Mouse (Mus musculus): Measurements from ENCODE around the gene Sgsm3. TPM values are rescaled to one million over a fixed set of nuclear protein-coding genes. Genes with fewer than 3 reads are reported as not detected.

Gene Sgsm3
- total and polyA plus RNA-seq, 2 experiments from 2014 or later = 60.6 to 91.4 TPM

DNA sequence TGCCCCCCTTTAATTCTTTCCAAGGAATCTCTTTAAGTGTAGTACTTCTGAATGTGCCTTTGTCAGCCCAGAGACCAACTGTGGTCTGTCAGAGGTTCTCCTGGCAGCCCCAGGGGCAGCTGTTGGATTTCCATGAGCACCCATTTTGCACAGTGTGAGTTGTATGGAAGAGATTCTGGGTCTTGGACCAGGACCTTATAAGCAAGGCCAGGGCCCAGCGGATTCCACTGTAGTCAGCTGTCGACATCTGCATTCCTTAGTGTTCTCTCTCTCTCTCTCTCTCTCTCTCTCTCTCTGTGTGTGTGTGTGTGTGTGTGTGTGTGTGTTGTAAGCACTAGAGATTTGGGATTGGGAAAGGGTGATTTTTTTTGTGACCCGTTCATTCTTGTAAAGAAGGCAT is 40.9 kb upstream of the Sgsm3 start:
- H3K9me3 ChIP-seq (ENCODE audit: low read length) = no peaks in the 10 kb centered on the region
- H3K4me1 ChIP-seq (ENCODE audit: insufficient read depth, low read length) = no peaks in the 10 kb centered on the region
- no peak for DNase-seq (ENCODE audit: low spot score)
- H3K27me3 ChIP-seq (ENCODE audit: insufficient read depth, low read length) = no peaks in the 10 kb centered on the region
- H3K36me3 ChIP-seq (ENCODE audit: insufficient read depth, low read length) = peaks cover 13% of the 10 kb centered on the region
- TF ChIP-seq CTCF (IDR thresholded peaks at IDR 0.05; ENCODE audit: low read depth) = no peak
- WGBS = 83% methylated on average over 3 of the region's 3 CpGs
- H3K4me2 ChIP-seq (ENCODE audit: low read depth, low read length) = no peak overlapping the region
- H3K27ac ChIP-seq = no peak overlapping the region
- ATAC-seq = no peak
- no peak overlapping the region for H3K4me3 ChIP-seq (ENCODE audit: low read length)
- H3K9ac ChIP-seq (replicated peaks; ENCODE audit: low read length) = no peak overlapping the region

DNA sequence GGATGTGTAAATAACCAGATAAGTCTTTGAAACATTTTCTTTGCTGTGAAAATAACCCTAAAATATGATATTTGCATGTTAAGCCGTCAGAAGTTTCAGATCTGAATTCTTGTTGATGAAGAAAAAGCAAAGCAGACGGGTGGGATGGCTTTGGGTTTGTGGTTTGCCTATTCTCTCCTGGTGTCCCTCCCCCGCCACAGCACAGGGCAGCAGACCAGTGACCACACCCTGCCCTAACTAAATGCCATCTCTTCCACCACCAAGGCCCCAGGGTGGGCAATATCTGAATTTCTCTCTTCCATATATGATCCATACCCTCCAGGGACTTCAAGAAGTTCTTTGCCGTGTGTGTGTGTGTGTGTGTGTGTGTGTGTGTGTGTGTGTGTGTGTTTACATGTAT is 39.0 kb upstream of the Sgsm3 start:
- no peaks in the 10 kb centered on the region for H3K9me3 ChIP-seq (ENCODE audit: low read length)
- no peak overlapping the region for H3K9ac ChIP-seq (replicated peaks; ENCODE audit: low read length)
- no peak for TF ChIP-seq CTCF (IDR thresholded peaks at IDR 0.05; ENCODE audit: low read depth)
- H3K27me3 ChIP-seq (ENCODE audit: insufficient read depth, low read length) = no peaks in the 10 kb centered on the region
- peaks cover 8% of the 10 kb centered on the region for H3K36me3 ChIP-seq (ENCODE audit: insufficient read depth, low read length)
- H3K4me2 ChIP-seq (ENCODE audit: low read depth, low read length) = no peak overlapping the region
- H3K4me3 ChIP-seq (ENCODE audit: low read length) = no peak overlapping the region
- H3K4me1 ChIP-seq (ENCODE audit: insufficient read depth, low read length) = no peaks in the 10 kb centered on the region
- ATAC-seq (no peak), DNase-seq (ENCODE audit: low spot score) (no peak)
- H3K27ac ChIP-seq = no peak overlapping the region
- 92% methylated on average over 4 of the region's 4 CpGs for WGBS

DNA sequence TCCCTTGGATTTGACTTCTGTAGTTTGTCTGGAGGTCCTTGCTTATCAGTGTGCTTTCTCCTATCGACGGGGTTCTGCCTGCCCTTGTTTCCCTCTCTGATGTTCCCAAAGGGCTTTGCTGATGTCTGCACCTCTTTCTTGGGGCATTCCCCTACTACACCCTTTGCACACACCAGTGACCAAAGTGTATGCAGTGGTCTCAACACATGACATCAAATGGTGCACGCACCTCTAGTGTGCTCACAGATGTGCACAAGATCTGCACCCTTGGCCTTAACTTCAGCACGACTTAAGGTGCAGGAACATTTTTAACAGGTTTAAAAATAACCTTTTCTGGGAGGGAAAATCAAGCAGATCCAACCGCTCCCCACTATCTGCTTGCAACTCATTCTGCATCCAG is 38.2 kb upstream of the Sgsm3 start:
- no peaks in the 10 kb centered on the region for H3K9me3 ChIP-seq (ENCODE audit: low read length)
- DNase-seq (ENCODE audit: low spot score) = no peak
- no peak overlapping the region for H3K27ac ChIP-seq
- no peaks in the 10 kb centered on the region for H3K27me3 ChIP-seq (ENCODE audit: insufficient read depth, low read length)
- H3K4me1 ChIP-seq (ENCODE audit: insufficient read depth, low read length) = no peaks in the 10 kb centered on the region
- no peak for TF ChIP-seq CTCF (IDR thresholded peaks at IDR 0.05; ENCODE audit: low read depth)
- 71% methylated on average over 5 of the region's 5 CpGs for WGBS
- no peak overlapping the region for H3K4me3 ChIP-seq (ENCODE audit: low read length)
- no peak overlapping the region for H3K4me2 ChIP-seq (ENCODE audit: low read depth, low read length)
- H3K36me3 ChIP-seq (ENCODE audit: insufficient read depth, low read length) = peaks cover 1% of the 10 kb centered on the region; the same call in 1 of the 2 replicates
- no peak overlapping the region for H3K9ac ChIP-seq (replicated peaks; ENCODE audit: low read length)
- no peak for ATAC-seq

GRCm38 (mm10) chr15:80941468-80942040 is 36.0 kb upstream of the Sgsm3 start:
- no peak for DNase-seq (ENCODE audit: low spot score)
- no peak for ATAC-seq
- Histone ChIP-seq H3K4me3 (ENCODE audit: low read length) (no peak overlapping the region), H3K9ac (replicated peaks; ENCODE audit: low read length) (no peak overlapping the region), H3K27ac (no peak overlapping the region), H3K36me3 (ENCODE audit: insufficient read depth, low read length) (no peaks in the 10 kb centered on the region), H3K4me2 (ENCODE audit: low read depth, low read length) (no peak overlapping the region), H3K27me3 (ENCODE audit: insufficient read depth, low read length) (no peaks in the 10 kb centered on the region), H3K9me3 (ENCODE audit: low read length) (no peaks in the 10 kb centered on the region), H3K4me1 (ENCODE audit: insufficient read depth, low read length) (no peaks in the 10 kb centered on the region)
- WGBS = 76% methylated on average over 6 of the region's 6 CpGs
- TF ChIP-seq CTCF (IDR thresholded peaks at IDR 0.05; ENCODE audit: low read depth) = no peak

DNA sequence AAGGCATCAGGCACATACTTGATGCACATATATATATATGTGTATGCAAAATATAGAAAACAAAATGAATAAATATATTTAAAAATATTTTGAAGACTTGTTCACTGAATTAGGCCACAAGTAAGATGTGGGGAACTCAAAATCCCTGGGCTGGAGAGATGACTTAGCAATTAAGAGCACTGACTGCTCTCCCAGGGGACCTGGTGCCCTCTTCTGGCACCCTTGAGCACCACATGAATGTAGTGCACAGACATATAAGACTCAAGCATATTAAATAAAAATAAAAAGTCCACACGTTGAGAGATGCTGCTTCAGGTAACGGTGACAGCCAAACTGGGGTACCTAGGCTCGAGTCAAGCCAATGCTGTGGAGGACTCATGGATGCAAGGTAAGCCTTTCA is 31.7 kb upstream of the Sgsm3 start:
- Histone ChIP-seq H3K36me3 (ENCODE audit: insufficient read depth, low read length) (no peaks in the 10 kb centered on the region), H3K4me1 (ENCODE audit: insufficient read depth, low read length) (peaks cover 5% of the 10 kb centered on the region), H3K27ac (no peak overlapping the region), H3K4me2 (ENCODE audit: low read depth, low read length) (no peak overlapping the region), H3K27me3 (ENCODE audit: insufficient read depth, low read length) (no peaks in the 10 kb centered on the region), H3K9ac (replicated peaks; ENCODE audit: low read length) (no peak overlapping the region), H3K9me3 (ENCODE audit: low read length) (no peaks in the 10 kb centered on the region), H3K4me3 (ENCODE audit: low read length) (no peak overlapping the region)
- ATAC-seq = no peak
- peak; percentile 46 for TF ChIP-seq CTCF (IDR thresholded peaks at IDR 0.05; ENCODE audit: low read depth)
- peak; percentile 65 for DNase-seq (ENCODE audit: low spot score)
- 64% methylated on average over 3 of the region's 3 CpGs for WGBS

DNA sequence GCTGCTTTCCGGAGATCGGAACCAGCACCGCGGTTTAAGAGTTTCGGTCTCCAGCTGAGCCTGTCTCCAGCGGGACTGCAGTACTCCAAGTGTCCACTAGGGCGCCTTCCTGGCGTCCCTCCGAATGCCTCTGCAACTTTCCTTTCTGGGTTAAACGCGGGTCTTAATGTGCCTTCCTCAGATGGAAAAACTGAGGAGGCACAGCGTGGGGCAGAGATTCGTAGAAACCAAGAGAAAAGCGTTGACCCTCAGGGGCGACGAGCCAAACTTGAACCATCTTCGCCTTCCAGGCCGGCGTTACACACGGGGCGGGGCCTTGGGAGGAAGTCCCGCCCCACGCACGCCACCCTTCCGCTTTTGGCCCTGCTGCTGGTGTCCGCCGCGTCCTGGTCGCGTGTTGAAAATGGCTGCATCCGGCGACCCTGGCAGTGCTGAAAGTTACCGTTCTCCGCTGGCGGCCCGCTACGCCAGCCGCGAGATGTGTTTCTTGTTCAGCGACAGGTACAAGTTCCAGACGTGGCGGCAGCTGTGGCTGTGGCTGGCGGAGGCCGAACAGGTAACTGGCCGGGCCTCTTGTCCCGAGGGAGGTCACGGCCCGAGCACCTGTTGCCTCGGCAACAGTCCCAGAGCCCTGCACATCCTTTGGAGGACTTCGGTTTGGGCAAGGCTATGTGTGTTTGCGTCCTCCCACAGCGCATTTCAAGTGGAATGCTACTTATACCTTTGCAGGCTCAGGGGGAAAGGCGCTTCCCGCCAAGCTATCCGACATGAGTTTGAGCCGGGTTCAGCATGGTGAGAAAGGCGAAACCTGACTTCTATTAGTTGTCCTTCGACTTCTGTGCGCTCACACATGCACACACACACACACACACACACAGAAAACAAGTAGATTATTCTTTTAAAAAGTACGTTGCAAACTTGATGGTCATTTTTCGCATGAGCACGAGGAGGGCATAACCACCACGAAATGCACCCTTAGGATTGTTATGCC is 29.1 kb upstream of the Sgsm3 start, which contains the start of gene Adsl:
TSS of gene Adsl (plus strand) at position 346 of the 991 bp plus-strand sequence.
- Histone ChIP-seq H3K36me3 (ENCODE audit: insufficient read depth, low read length) (peaks cover 5% of the 10 kb centered on the region), H3K4me2 (ENCODE audit: low read depth, low read length) (peak within 1 kb of the TSS; percentile 89), H3K4me3 (ENCODE audit: low read length) (peak within 1 kb of the TSS; percentile 71), H3K27ac (peak within 1 kb of the TSS; percentile 78), H3K27me3 (ENCODE audit: insufficient read depth, low read length) (no peaks in the 10 kb centered on the region), H3K4me1 (ENCODE audit: insufficient read depth, low read length) (peaks cover 5% of the 10 kb centered on the region), H3K9ac (replicated peaks; ENCODE audit: low read length) (peak within 1 kb of the TSS; percentile 48), H3K9me3 (ENCODE audit: low read length) (no peaks in the 10 kb centered on the region)
- peak; percentile 97 for ATAC-seq
- under 1% methylated on average over 63 of the region's 63 CpGs for WGBS
- TF ChIP-seq CTCF (IDR thresholded peaks at IDR 0.05; ENCODE audit: low read depth) = peak; percentile 98
- DNase-seq (ENCODE audit: low spot score) = peak; percentile 95
